In genomic region chr1:161494343-161494742, GRCm38 (mm10) we compare ENCODE assay signal across 10 mouse cellular contexts. TPM values are rescaled to one million over a fixed set of nuclear protein-coding genes. Genes with fewer than 3 reads are reported as not detected.
DNase-seq lines count a peak whose midpoint lies in the region; ATAC-seq lines count a peak whose summit lies in the region.
"Had no signal": no experiment of that assay in that cellular context is flagged by ENCODE, and none has a peak within 500 bp of the region (broad histone marks: within the 10 kb centered on the region; RNA-seq: fewer than 3 reads in every experiment).

Tnfsf18 (plus strand) TSS chr1:161494655.

- peak; percentile 61; the same call in 1 of the 2 replicates for ATAC-seq in forebrain, embryonic 14.5 days

- H3K9me3 ChIP-seq in forebrain, embryonic 14.5 days (replicated peaks; ENCODE audit: control insufficient read depth, low read length), result no peaks in the 10 kb centered on the region
- no peaks in the 10 kb centered on the region for H3K9me3 ChIP-seq in forebrain, embryonic 10.5 days
- H3K9me3 ChIP-seq: embryonic facial prominence, embryonic 12.5 days had no signal

- H3K4me3 ChIP-seq in forebrain, embryonic 14.5 days (ENCODE audit: low read depth, low read length), result no peak within 1 kb of the TSS
- no peak within 1 kb of the TSS for H3K4me3 ChIP-seq in forebrain, embryonic 10.5 days
- H3K4me3 ChIP-seq: embryonic facial prominence, embryonic 12.5 days had no signal

- no peak within 1 kb of the TSS for H3K4me2 ChIP-seq in forebrain, embryonic 14.5 days (ENCODE audit: low read length)
- H3K4me2 ChIP-seq: embryonic facial prominence, embryonic 12.5 days had no signal

- H3K27me3 ChIP-seq in forebrain, embryonic 14.5 days (replicated peaks; ENCODE audit: control insufficient read depth, insufficient read depth, low read length), result no peaks in the 10 kb centered on the region
- no peaks in the 10 kb centered on the region for H3K27me3 ChIP-seq in forebrain, embryonic 10.5 days (ENCODE audit: poor library complexity, severe bottlenecking)
- H3K27me3 ChIP-seq: embryonic facial prominence, embryonic 12.5 days had no signal

- 30% methylated on average over 8 of the region's 8 CpGs for WGBS in forebrain, embryonic 14.5 days
- WGBS in forebrain, embryonic 10.5 days, result 83% methylated on average over 8 of the region's 8 CpGs

- H3K9ac ChIP-seq in forebrain, embryonic 14.5 days (ENCODE audit: low read length), result no peak within 1 kb of the TSS
- H3K9ac ChIP-seq: embryonic facial prominence, embryonic 12.5 days; liver, embryonic 14.5 days had no signal

- no peaks in the 10 kb centered on the region for H3K36me3 ChIP-seq in forebrain, embryonic 14.5 days (ENCODE audit: control insufficient read depth, insufficient read depth, low read length)
- no peaks in the 10 kb centered on the region for H3K36me3 ChIP-seq in forebrain, embryonic 10.5 days (replicated peaks)
- H3K36me3 ChIP-seq: embryonic facial prominence, embryonic 12.5 days had no signal

- DNase-seq in forebrain, embryonic 14.5 days (ENCODE audit: low spot score), result peak; percentile 67
- DNase-seq in forebrain, embryonic 10.5 days (ENCODE audit: extremely low spot score, low spot score), result no peak
- peak; percentile 59 to 69 for DNase-seq in adrenal gland, adult 18-20 months (ENCODE audit: low spot score in 2 of 2)
- DNase-seq in heart, adult 18-20 months, result peak; percentile 86 to 92
- peak; percentile 85 for DNase-seq in kidney, adult 9 months
- DNase-seq in lung, postnatal 25 days (ENCODE audit: low spot score), result peak; percentile 61
- no peak for DNase-seq in urinary bladder, postnatal 25 days (ENCODE audit: low spot score)
- DNase-seq in yolk sac, embryonic 10.5 days (ENCODE audit: low spot score), result no peak

- no peak within 1 kb of the TSS for H3K27ac ChIP-seq in forebrain, embryonic 14.5 days (ENCODE audit: low read depth, low read length)
- no peak within 1 kb of the TSS for H3K27ac ChIP-seq in forebrain, embryonic 10.5 days
- H3K27ac ChIP-seq: embryonic facial prominence, embryonic 12.5 days; liver, embryonic 14.5 days had no signal

- peaks cover 5% of the 10 kb centered on the region; the same call in 1 of the 2 replicates for H3K4me1 ChIP-seq in forebrain, embryonic 14.5 days (ENCODE audit: control insufficient read depth, insufficient read depth, low read length)
- H3K4me1 ChIP-seq in forebrain, embryonic 10.5 days, result no peaks in the 10 kb centered on the region
- H3K4me1 ChIP-seq: embryonic facial prominence, embryonic 12.5 days had no signal

RNA-seq across cellular contexts. Expression of gene Tnfsf18, which starts in this region (rescaled TPM):
- polyA plus RNA-seq in forebrain, embryonic 14.5 days (2014; fragmentation: Nextera tagmentation; extraction: Ambion mirVana), result not detected in 2 replicates
- not detected in 2 replicates for polyA plus RNA-seq in forebrain, embryonic 10.5 days (2016; fragmentation: Nextera tagmentation; extraction: Ambion mirVana)
- total RNA-seq in adrenal gland, adult 18-20 months (2021), result not detected
- under 1 TPM in 1 of 2 experiments, not detected in 1; 0.17 TPM for total RNA-seq in heart, adult 18-20 months (2021)
- polyA plus RNA-seq: embryonic facial prominence, embryonic 12.5 days; liver, embryonic 14.5 days had no signal

Comparison
In these comparisons a context has a peak if more than half of its experiments do, and no peak if none do; other contexts are left out.
1. Peak in DNase-seq and ATAC-seq in forebrain, embryonic 14.5 days; RNA of the gene not detected or under 1 TPM.
2. Peak in DNase-seq in adrenal gland, adult 18-20 months; RNA of the gene not detected or under 1 TPM.
3. Peak in DNase-seq in heart, adult 18-20 months; RNA of the gene not detected or under 1 TPM.
4. DNase-seq: peak in kidney, adult 9 months (single experiment) and lung, postnatal 25 days (single experiment); none in forebrain, embryonic 10.5 days (single experiment), urinary bladder, postnatal 25 days (single experiment) and yolk sac, embryonic 10.5 days (single experiment).